Mouse (Mus musculus) kidney, embryonic 15.5 days (tissue): ENCODE results near the gene Clic5. TPM values are rescaled to one million over a fixed set of nuclear protein-coding genes. Genes with fewer than 3 reads are reported as not detected.
A peak's percentile ranks its signal among the peaks of the same experiment; 100 is the strongest.

Experiments
- ATAC-seq: fragments of 200-750 bp; cut with Nextera tagmentation; replicated peaks from 2 replicates; pipeline ENCODE4 v1.8.0; 2017; ENCODE audit warnings: moderate TSS enrichment; ENCODE audit not compliant: low FRiP score
- H3K27ac ChIP-seq: fragments of 300-500 bp; sonication (generic); 2 replicates; pipeline ENCODE4 v1.5.1; 2015; ENCODE audit warnings: mild to moderate bottlenecking, inconsistent platforms
- H3K27me3 ChIP-seq: fragments of 300-500 bp; sonication (generic); 2 replicates; pipeline ENCODE4 v1.6.1; 2015; ENCODE audit warnings: inconsistent platforms
- H3K36me3 ChIP-seq: fragments of 300-500 bp; sonication (generic); 2 replicates; pipeline ENCODE4 v1.6.1; 2015; ENCODE audit warnings: inconsistent platforms
- H3K4me1 ChIP-seq: fragments of 300-500 bp; sonication (generic); 2 replicates; pipeline ENCODE4 v1.6.1; 2015; ENCODE audit warnings: inconsistent platforms
- H3K4me2 ChIP-seq: fragments of 300-500 bp; sonication (generic); 2 replicates; pipeline ENCODE4 v1.6.1; 2015; ENCODE audit warnings: moderate library complexity, mild to moderate bottlenecking, inconsistent platforms
- H3K4me3 ChIP-seq: fragments of 300-500 bp; sonication (generic); replicated peaks from 2 replicates; pipeline ENCODE4 v1.5.1; 2015; ENCODE audit warnings: mild to moderate bottlenecking, inconsistent platforms
- H3K9ac ChIP-seq: fragments of 300-500 bp; sonication (generic); 2 replicates; pipeline ENCODE4 v1.6.1; 2015; ENCODE audit warnings: mild to moderate bottlenecking, inconsistent platforms
- H3K9me3 ChIP-seq: fragments of 300-500 bp; sonication (generic); replicated peaks from 2 replicates; pipeline ENCODE4 v1.6.1; 2016; ENCODE audit warnings: inconsistent platforms
- WGBS: fragments of 180-500 bp; shearing (Covaris S2); methylation state at CpG from one replicate; pipeline ENCODE4 v1.1.7; 2015; ENCODE audit warnings: mixed read lengths; 5-methylcytosine and 5-hydroxymethylcytosine counted together
- polyA plus RNA-seq: library from polyadenylated mRNA; unstranded; fragments of >200 nt; fragmentation: Nextera tagmentation; extraction: Ambion mirVana; gene quantifications from 2 replicates; pipeline ENCODE4 v1.2.1, GENCODE M21; 2015

The Clic5 gene
- polyA plus RNA-seq, 1 experiment from 2014 or later = 7.6 TPM

DNA sequence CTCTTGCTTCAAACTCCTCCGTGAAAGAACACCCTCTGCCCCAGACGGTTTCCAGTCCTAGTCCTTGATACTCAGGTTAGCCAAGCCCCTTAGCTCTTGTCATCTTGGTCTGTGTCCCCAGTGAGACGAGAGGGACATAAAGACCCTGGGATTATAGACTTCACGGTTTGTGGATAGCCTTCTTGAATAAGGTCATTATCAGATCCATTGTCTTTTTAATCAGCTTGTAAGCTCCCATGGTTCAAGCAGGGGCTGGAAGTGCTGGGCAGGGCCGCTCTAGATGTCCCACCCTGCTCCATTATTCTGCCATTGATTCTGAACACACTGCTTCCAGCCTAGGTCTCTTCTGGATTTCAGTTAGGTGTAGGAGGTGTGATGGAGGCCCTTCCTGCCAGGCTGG, 55.7 kb downstream of the Clic5 start:
- 58% methylated on average over 5 of the region's 5 CpGs for WGBS
- 0 out of 2 replicates have a peak, but pooled peaks cover 3% of the 10 kb centered on the region for H3K9me3 ChIP-seq

GRCm38 (mm10) chr17:44244625-44245024, 56.2 kb downstream of the Clic5 start:
- ATAC-seq = no peak
- WGBS = 25% methylated on average over 7 of the region's 7 CpGs
- Histone ChIP-seq H3K4me2 (no peak overlapping the region), H3K9me3 (0 out of 2 replicates have a peak, but pooled peaks cover 3% of the 10 kb centered on the region), H3K4me1 (peaks cover 5% of the 10 kb centered on the region), H3K36me3 (no peaks in the 10 kb centered on the region), H3K9ac (no peak overlapping the region), H3K27ac (no peak overlapping the region), H3K27me3 (no peaks in the 10 kb centered on the region), H3K4me3 (no peak overlapping the region)

More for the DNA sequence above, 55.7 kb downstream of the Clic5 start:
- ATAC-seq = no peak
- no peak overlapping the region for H3K4me2 ChIP-seq
- no peak overlapping the region for H3K9ac ChIP-seq
- H3K36me3 ChIP-seq = no peaks in the 10 kb centered on the region
- H3K27me3 ChIP-seq = no peaks in the 10 kb centered on the region
- peaks cover 10% of the 10 kb centered on the region for H3K4me1 ChIP-seq
- H3K4me3 ChIP-seq = no peak overlapping the region
- H3K27ac ChIP-seq = no peak overlapping the region

DNA sequence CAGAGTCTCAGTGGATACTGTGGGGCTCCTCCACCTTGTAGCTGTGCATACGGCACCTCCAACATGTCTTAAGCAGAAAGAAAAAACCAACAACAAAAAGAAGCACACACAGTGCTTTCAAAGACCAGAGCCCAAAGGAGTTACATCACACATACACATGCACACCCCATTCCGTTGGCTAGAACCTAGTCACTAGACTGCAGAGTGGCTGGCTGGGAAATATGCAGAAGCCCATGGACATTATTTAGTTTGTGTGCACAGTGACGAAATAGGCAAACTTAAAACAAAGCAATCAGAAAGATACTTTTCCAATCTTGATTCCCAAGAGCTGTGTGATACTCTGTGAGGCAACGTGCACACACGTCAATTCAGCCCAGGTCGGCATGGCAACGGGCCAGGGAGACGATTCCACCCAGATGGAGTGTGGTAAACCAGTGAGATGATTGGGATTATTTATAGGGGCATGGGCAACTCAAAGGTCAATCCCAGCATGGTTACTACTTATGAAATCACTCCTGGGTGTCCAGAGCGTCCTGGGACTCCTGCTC, 57.8 kb downstream of the Clic5 start:
- Histone ChIP-seq H3K36me3 (no peaks in the 10 kb centered on the region), H3K9me3 (peaks cover 4% of the 10 kb centered on the region; the same call in 1 of the 2 replicates), H3K27me3 (no peaks in the 10 kb centered on the region), H3K4me1 (no peaks in the 10 kb centered on the region), H3K27ac (no peak overlapping the region), H3K4me3 (no peak overlapping the region), H3K4me2 (no peak overlapping the region), H3K9ac (no peak overlapping the region)
- WGBS = 74% methylated on average over 9 of the region's 9 CpGs
- ATAC-seq = no peak

DNA sequence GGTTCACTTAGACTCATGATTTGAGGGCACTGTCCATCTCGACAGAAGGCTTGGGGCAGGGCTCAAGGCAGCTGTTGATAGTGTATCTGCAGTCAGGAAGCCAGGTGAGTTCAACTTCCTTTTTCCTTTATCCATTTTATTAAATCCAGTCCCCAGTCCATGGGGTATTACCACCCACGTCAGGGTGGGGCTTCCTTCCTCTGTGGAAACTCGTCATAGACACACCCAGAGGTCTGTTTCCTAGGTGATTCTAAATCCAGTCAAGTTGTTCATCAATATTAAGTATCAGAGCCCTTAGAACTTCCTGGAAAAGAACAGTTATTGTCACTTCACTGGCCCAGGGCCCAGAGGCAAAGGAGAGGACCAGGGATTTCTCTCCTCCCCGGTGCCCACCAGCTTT, 61.2 kb downstream of the Clic5 start:
- peaks cover 3% of the 10 kb centered on the region for H3K4me1 ChIP-seq
- H3K27me3 ChIP-seq = peaks cover 6% of the 10 kb centered on the region
- no peak overlapping the region for H3K4me3 ChIP-seq
- H3K27ac ChIP-seq = no peak overlapping the region
- H3K9ac ChIP-seq = no peak overlapping the region
- no peak overlapping the region for H3K4me2 ChIP-seq
- ATAC-seq = no peak
- H3K36me3 ChIP-seq = no peaks in the 10 kb centered on the region
- peaks cover 4% of the 10 kb centered on the region; the same call in 1 of the 2 replicates for H3K9me3 ChIP-seq
- 68% methylated on average over 4 of the region's 4 CpGs for WGBS

- Histone ChIP-seq H3K9ac (no peak overlapping the region), H3K9me3 (peaks cover 4% of the 10 kb centered on the region; the same call in 1 of the 2 replicates), H3K27me3 (peaks cover 13% of the 10 kb centered on the region), H3K36me3 (no peaks in the 10 kb centered on the region), H3K4me2 (no peak overlapping the region), H3K4me3 (no peak overlapping the region), H3K27ac (no peak overlapping the region), H3K4me1 (peaks cover 17% of the 10 kb centered on the region)
- WGBS = 76% methylated on average over 3 of the region's 3 CpGs
- no peak for ATAC-seq
These were observed 64.3 kb downstream of the Clic5 start for GRCm38 (mm10) chr17:44252653-44253052.

- Histone ChIP-seq H3K4me3 (no peak overlapping the region), H3K36me3 (no peaks in the 10 kb centered on the region), H3K9me3 (peaks cover 4% of the 10 kb centered on the region; the same call in 1 of the 2 replicates), H3K4me1 (peaks cover 17% of the 10 kb centered on the region), H3K9ac (no peak overlapping the region), H3K27me3 (peaks cover 27% of the 10 kb centered on the region), H3K4me2 (peak overlapping the region; percentile 44), H3K27ac (0 out of 2 replicates have a peak overlapping the region, but pooled peaks have one; percentile 41)
- WGBS = 37% methylated on average over 8 of the region's 8 CpGs
- ATAC-seq = 0 out of 2 replicates have a peak, but pooled peaks have one; percentile 20
These were observed 66.3 kb downstream of the Clic5 start for GRCm38 (mm10) chr17:44254698-44255097.

DNA sequence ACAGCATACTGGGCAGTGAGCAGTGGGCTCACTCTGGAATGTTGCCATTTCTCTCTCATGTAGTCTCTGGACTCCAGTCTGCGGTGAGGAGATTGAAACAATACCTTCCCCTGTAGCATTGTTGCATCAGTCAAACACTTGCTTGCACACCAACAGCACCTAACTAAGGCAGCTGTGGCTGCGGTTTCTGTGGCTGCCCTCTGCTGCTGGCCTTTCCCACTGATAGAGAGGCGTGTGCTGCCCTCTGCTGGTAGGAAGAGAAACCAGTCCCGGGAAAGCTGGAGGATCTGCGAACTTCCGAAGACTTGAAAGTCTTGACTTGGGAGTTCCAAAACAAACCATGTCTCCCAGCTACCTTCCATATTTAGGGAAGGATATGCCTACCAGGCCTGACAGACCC, 68.2 kb downstream of the Clic5 start:
- no peaks in the 10 kb centered on the region for H3K9me3 ChIP-seq
- H3K9ac ChIP-seq = no peak overlapping the region
- H3K4me2 ChIP-seq = no peak overlapping the region
- WGBS = 5% methylated on average over 6 of the region's 6 CpGs
- no peak overlapping the region for H3K27ac ChIP-seq
- peak; percentile 29; the same call in 1 of the 2 replicates for ATAC-seq
- H3K4me1 ChIP-seq = peaks cover 20% of the 10 kb centered on the region
- H3K4me3 ChIP-seq = no peak overlapping the region
- H3K27me3 ChIP-seq = peaks cover 45% of the 10 kb centered on the region
- no peaks in the 10 kb centered on the region for H3K36me3 ChIP-seq

DNA sequence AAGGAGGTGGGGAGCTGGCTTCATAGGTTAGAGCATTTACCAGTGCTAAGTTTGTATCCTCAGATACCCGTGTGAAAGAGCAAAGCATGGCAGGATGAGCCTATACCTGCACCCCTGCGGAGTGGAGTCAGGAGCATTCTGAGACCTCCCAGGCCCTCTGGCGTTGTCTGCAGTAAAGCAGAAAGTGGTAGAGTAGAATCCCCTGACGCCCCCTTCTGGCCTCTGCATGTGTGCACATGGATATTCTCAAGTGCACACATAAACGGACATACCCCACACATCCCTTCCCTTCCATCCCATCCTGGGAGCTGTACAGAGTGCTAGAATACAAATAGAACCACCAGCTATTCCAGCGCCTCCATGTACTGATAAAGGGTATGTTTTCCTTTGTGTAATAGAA, 70.9 kb downstream of the Clic5 start:
- Histone ChIP-seq H3K9me3 (no peaks in the 10 kb centered on the region), H3K4me2 (no peak overlapping the region), H3K36me3 (no peaks in the 10 kb centered on the region), H3K4me1 (peaks cover 21% of the 10 kb centered on the region), H3K27ac (no peak overlapping the region), H3K9ac (no peak overlapping the region), H3K27me3 (peaks cover 42% of the 10 kb centered on the region), H3K4me3 (no peak overlapping the region)
- no peak for ATAC-seq
- 39% methylated on average over 6 of the region's 6 CpGs for WGBS

- H3K27me3 ChIP-seq = peaks cover 38% of the 10 kb centered on the region
- 27% methylated on average over 9 of the region's 15 CpGs for WGBS
- no peaks in the 10 kb centered on the region for H3K36me3 ChIP-seq
- no peak overlapping the region for H3K4me2 ChIP-seq
- H3K4me1 ChIP-seq = peaks cover 4% of the 10 kb centered on the region; the same call in 1 of the 2 replicates
- no peak overlapping the region for H3K4me3 ChIP-seq
- no peak overlapping the region for H3K9ac ChIP-seq
- 0 out of 2 replicates have a peak, but pooled peaks have one; percentile 69 for ATAC-seq
- no peaks in the 10 kb centered on the region for H3K9me3 ChIP-seq
- H3K27ac ChIP-seq = no peak overlapping the region
These were observed 73.3 kb downstream of the Clic5 start for GRCm38 (mm10) chr17:44261594-44262202.

DNA sequence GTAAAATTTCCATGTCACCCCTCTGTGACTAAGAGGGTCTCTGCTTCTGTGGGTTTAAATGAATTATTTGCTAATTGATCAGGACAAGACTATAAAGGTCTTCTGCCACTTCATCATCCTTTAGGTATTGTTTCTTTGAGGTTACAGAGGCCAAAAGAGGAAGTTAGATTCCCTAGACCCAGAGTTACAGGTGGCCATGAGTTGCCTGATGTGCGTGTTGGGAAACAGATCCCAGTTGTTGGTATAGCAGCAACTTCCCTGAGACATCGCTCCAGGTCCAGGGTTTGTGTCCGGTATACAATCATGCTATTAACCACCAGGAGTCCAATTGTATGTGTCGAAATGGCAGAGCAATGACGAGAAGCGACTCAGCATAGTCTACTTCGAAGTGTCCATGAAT, 81.7 kb downstream of the Clic5 start:
- H3K4me2 ChIP-seq = no peak overlapping the region
- no peaks in the 10 kb centered on the region for H3K36me3 ChIP-seq
- H3K27me3 ChIP-seq = no peaks in the 10 kb centered on the region
- H3K27ac ChIP-seq = no peak overlapping the region
- H3K9me3 ChIP-seq = no peaks in the 10 kb centered on the region
- H3K9ac ChIP-seq = no peak overlapping the region
- no peak overlapping the region for H3K4me3 ChIP-seq
- H3K4me1 ChIP-seq = no peaks in the 10 kb centered on the region
- no peak for ATAC-seq
- WGBS = 94% methylated on average over 7 of the region's 7 CpGs

GRCm38 (mm10) chr17:44271426-44271825, 83.0 kb downstream of the Clic5 start:
- no peak overlapping the region for H3K4me2 ChIP-seq
- WGBS = 86% methylated on average over 3 of the region's 3 CpGs
- H3K4me3 ChIP-seq = no peak overlapping the region
- no peaks in the 10 kb centered on the region for H3K4me1 ChIP-seq
- no peaks in the 10 kb centered on the region for H3K27me3 ChIP-seq
- ATAC-seq = no peak
- no peak overlapping the region for H3K9ac ChIP-seq
- H3K36me3 ChIP-seq = no peaks in the 10 kb centered on the region
- no peaks in the 10 kb centered on the region for H3K9me3 ChIP-seq
- no peak overlapping the region for H3K27ac ChIP-seq

GRCm38 (mm10) chr17:44274804-44275203, 86.4 kb downstream of the Clic5 start:
- Histone ChIP-seq H3K4me2 (no peak overlapping the region), H3K4me1 (no peaks in the 10 kb centered on the region)
- ATAC-seq = no peak

More at GRCm38 (mm10) chr17:44274804-44275203, 86.4 kb downstream of the Clic5 start:
- H3K36me3 ChIP-seq = no peaks in the 10 kb centered on the region
- no peak overlapping the region for H3K4me3 ChIP-seq
- no peak overlapping the region for H3K27ac ChIP-seq
- no peaks in the 10 kb centered on the region for H3K27me3 ChIP-seq
- no peaks in the 10 kb centered on the region for H3K9me3 ChIP-seq
- H3K9ac ChIP-seq = no peak overlapping the region
